Mouse (Mus musculus) midbrain, postnatal 0 days (tissue): ENCODE results near the gene Dync2li1. TPM values are rescaled to one million over a fixed set of nuclear protein-coding genes. Genes with fewer than 3 reads are reported as not detected.

Experiments
- ATAC-seq: fragments of 200-750 bp; cut with Nextera tagmentation; 2 replicates; pipeline ENCODE4 v1.8.0; 2017; ENCODE audit warnings: moderate number of reproducible peaks, mild to moderate bottlenecking, moderate TSS enrichment, moderate library complexity; ENCODE audit not compliant: low FRiP score
- DNase-seq: peaks from one replicate; pipeline ENCODE4 v3.0.0-alpha.2; 2015; ENCODE audit warnings: low spot score
- H3K27ac ChIP-seq: fragments of 300-500 bp; sonication (generic); 2 replicates; pipeline ENCODE4 v1.5.1; 2014; ENCODE audit warnings: low read depth, mild to moderate bottlenecking, low read length, mixed read lengths
- H3K27me3 ChIP-seq: fragments of 300-500 bp; sonication (generic); 2 replicates; pipeline ENCODE4 v1.6.1; 2014; ENCODE audit warnings: low read length, control low read depth, mixed read lengths; ENCODE audit not compliant: insufficient read depth
- H3K36me3 ChIP-seq: fragments of 300-500 bp; sonication (generic); 2 replicates; pipeline ENCODE4 v1.6.1; 2014; ENCODE audit warnings: low read length, control low read depth, mixed read lengths; ENCODE audit not compliant: insufficient read depth
- H3K4me1 ChIP-seq: fragments of 300-500 bp; sonication (generic); 2 replicates; pipeline ENCODE4 v1.6.1; 2014; ENCODE audit warnings: mild to moderate bottlenecking, control low read depth, antibody characterized with exemption, low read length, mixed read lengths; ENCODE audit not compliant: insufficient read depth
- H3K4me2 ChIP-seq: fragments of 300-500 bp; sonication (generic); 2 replicates; pipeline ENCODE4 v1.6.1; 2014; ENCODE audit warnings: low read depth, mild to moderate bottlenecking, low read length, mixed read lengths; ENCODE audit not compliant: poor library complexity, severe bottlenecking
- H3K4me3 ChIP-seq: fragments of 300-500 bp; sonication (generic); 2 replicates; pipeline ENCODE4 v1.5.1; 2014; ENCODE audit warnings: low read depth, mild to moderate bottlenecking, low read length, moderate library complexity
- H3K9ac ChIP-seq: fragments of 300-500 bp; sonication (generic); replicated peaks from 2 replicates; pipeline ENCODE4 v1.6.1; 2014; ENCODE audit warnings: mild to moderate bottlenecking, low read length, moderate library complexity, mixed read lengths; ENCODE audit not compliant: poor library complexity, severe bottlenecking
- H3K9me3 ChIP-seq: fragments of 300-500 bp; sonication (generic); 2 replicates; pipeline ENCODE4 v1.6.1; 2016; ENCODE audit warnings: low read length, control low read depth
- CTCF ChIP-seq: IDR thresholded peaks from 2 replicates; pipeline ENCODE4 v1.5.1; 2016; ENCODE audit warnings: antibody characterized with exemption, mild to moderate bottlenecking
- WGBS: fragments of 180-500 bp; shearing (Covaris S2); extraction: QIAGEN DNeasy Blood & Tissue Kit; methylation state at CpG from one replicate; pipeline ENCODE4 v1.1.7; 2014; 5-methylcytosine and 5-hydroxymethylcytosine counted together
- polyA plus RNA-seq: library from polyadenylated mRNA; unstranded; fragments of >200 nt; fragmentation: Nextera tagmentation; extraction: Ambion mirVana; gene quantifications from 2 replicates; pipeline ENCODE4 v1.2.1, GENCODE M21; 2015
- total RNA-seq: library from RNA; depleted of rRNA; stranded (reverse); fragments of >200 nt; gene quantifications from 2 replicates; pipeline ENCODE4 v1.2.3, GENCODE M21; 2014

Dync2li1 gene
- total and polyA plus RNA-seq, 2 experiments from 2014 or later = 18.3 to 36.1 TPM

- TF ChIP-seq CTCF = no peak
- ATAC-seq (no peak), DNase-seq (no peak)
- Histone ChIP-seq H3K4me1 (peaks cover 5% of the 10 kb centered on the region; the same call in 1 of the 2 replicates), H3K27me3 (no peaks in the 10 kb centered on the region), H3K36me3 (no peaks in the 10 kb centered on the region; the same call in 1 of the 2 replicates), H3K4me2 (no peak overlapping the region), H3K4me3 (no peak overlapping the region), H3K9me3 (no peaks in the 10 kb centered on the region), H3K9ac (no peak overlapping the region), H3K27ac (no peak overlapping the region)
- 55% methylated on average over 5 of the region's 5 CpGs for WGBS
These were observed 31.9 kb downstream of the Dync2li1 start for GRCm38 (mm10) chr17:84658195-84658594.

- Histone ChIP-seq H3K27ac (no peak overlapping the region), H3K9ac (no peak overlapping the region), H3K36me3 (no peaks in the 10 kb centered on the region), H3K4me2 (no peak overlapping the region), H3K4me1 (peaks cover 5% of the 10 kb centered on the region; the same call in 1 of the 2 replicates), H3K9me3 (no peaks in the 10 kb centered on the region), H3K4me3 (no peak overlapping the region), H3K27me3 (no peaks in the 10 kb centered on the region)
- WGBS = 76% methylated on average over 8 of the region's 8 CpGs
- no peak for ATAC-seq
- no peak for TF ChIP-seq CTCF
- DNase-seq = no peak
These were observed 32.7 kb downstream of the Dync2li1 start for GRCm38 (mm10) chr17:84658951-84659350.

GRCm38 (mm10) chr17:84665053-84665452 lies 38.8 kb downstream of the Dync2li1 start:
- no peaks in the 10 kb centered on the region for H3K36me3 ChIP-seq
- ATAC-seq = no peak
- H3K4me3 ChIP-seq = no peak overlapping the region
- no peak for DNase-seq
- H3K9me3 ChIP-seq = no peaks in the 10 kb centered on the region
- no peak overlapping the region for H3K9ac ChIP-seq
- no peak overlapping the region for H3K4me2 ChIP-seq
- WGBS = 65% methylated on average over 10 of the region's 10 CpGs
- TF ChIP-seq CTCF = no peak
- H3K27ac ChIP-seq = no peak overlapping the region
- H3K27me3 ChIP-seq = no peaks in the 10 kb centered on the region
- H3K4me1 ChIP-seq = no peaks in the 10 kb centered on the region

- H3K4me2 ChIP-seq = no peak overlapping the region
- no peaks in the 10 kb centered on the region for H3K9me3 ChIP-seq
- WGBS = 63% methylated on average over 9 of the region's 9 CpGs
- DNase-seq (no peak), ATAC-seq (no peak)
- H3K9ac ChIP-seq = no peak overlapping the region
- H3K4me1 ChIP-seq = no peaks in the 10 kb centered on the region
- no peaks in the 10 kb centered on the region for H3K27me3 ChIP-seq
- H3K27ac ChIP-seq = no peak overlapping the region
- TF ChIP-seq CTCF = no peak
- no peaks in the 10 kb centered on the region for H3K36me3 ChIP-seq
- H3K4me3 ChIP-seq = no peak overlapping the region
These were observed 39.4 kb downstream of the Dync2li1 start for GRCm38 (mm10) chr17:84665691-84666090.

GRCm38 (mm10) chr17:84667848-84668247 lies 41.6 kb downstream of the Dync2li1 start:
- 94% methylated on average over 3 of the region's 3 CpGs for WGBS
- Histone ChIP-seq H3K4me2 (no peak overlapping the region), H3K4me1 (no peaks in the 10 kb centered on the region), H3K9me3 (no peaks in the 10 kb centered on the region), H3K27ac (no peak overlapping the region), H3K9ac (no peak overlapping the region), H3K27me3 (no peaks in the 10 kb centered on the region), H3K4me3 (no peak overlapping the region), H3K36me3 (no peaks in the 10 kb centered on the region)
- TF ChIP-seq CTCF = no peak
- ATAC-seq (no peak), DNase-seq (no peak)

- Histone ChIP-seq H3K27ac (no peak overlapping the region), H3K36me3 (no peaks in the 10 kb centered on the region), H3K4me2 (no peak overlapping the region), H3K27me3 (no peaks in the 10 kb centered on the region), H3K4me1 (0 out of 2 replicates have a peak, but pooled peaks cover 3% of the 10 kb centered on the region), H3K9ac (no peak overlapping the region), H3K9me3 (no peaks in the 10 kb centered on the region), H3K4me3 (no peak overlapping the region)
- no peak for ATAC-seq
- TF ChIP-seq CTCF = no peak
- 69% methylated on average over 16 of the region's 16 CpGs for WGBS
- peak; percentile 14 for DNase-seq
These were observed 46.4 kb downstream of the Dync2li1 start for GRCm38 (mm10) chr17:84672376-84673369.
